Mouse (Mus musculus): ENCODE measurements around the gene Zfp92.

DNA sequence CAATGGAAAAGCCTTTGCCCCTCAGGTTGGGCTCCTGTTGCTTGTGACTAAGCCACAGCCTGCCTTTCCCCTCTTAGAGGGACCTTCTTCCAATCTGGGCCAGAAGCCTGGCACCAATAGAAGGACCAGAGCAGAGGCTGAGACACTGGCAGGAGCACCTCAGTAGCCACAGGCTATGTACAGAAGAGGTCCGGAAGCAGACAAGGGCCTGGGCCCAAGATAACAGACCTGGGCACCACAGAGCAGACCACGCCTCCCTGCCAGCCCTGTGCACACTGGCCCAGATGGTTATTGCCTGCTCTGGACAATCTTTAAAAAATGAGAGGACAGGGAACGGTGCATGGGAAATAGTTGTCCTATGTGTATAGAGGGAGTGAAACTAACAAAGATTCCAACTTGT, 60.9 kb downstream of the Zfp92 start:
- no peak for TF ChIP-seq TCF3 (IDR thresholded peaks at IDR 0.05; ENCODE audit: insufficient read length, low read depth)
- no peak for TF ChIP-seq MAX (IDR thresholded peaks at IDR 0.05; ENCODE audit: low read depth)
- no peak for TF ChIP-seq TCF12 (IDR thresholded peaks at IDR 0.05; ENCODE audit: insufficient read depth, poor library complexity, severe bottlenecking)
- TF ChIP-seq POLR2A (IDR thresholded peaks at IDR 0.05; ENCODE audit: insufficient read length, low read depth): no peak
- no peak for TF ChIP-seq POLR2AphosphoS2 (IDR thresholded peaks at IDR 0.05; ENCODE audit: insufficient read length, low read depth)
- TF ChIP-seq CEBPB (IDR thresholded peaks at IDR 0.05; ENCODE audit: insufficient read depth, poor library complexity, severe bottlenecking): no peak
- TF ChIP-seq SRF (IDR thresholded peaks at IDR 0.05; ENCODE audit: control insufficient read depth, insufficient read length, low read depth): no peak
- no peak for TF ChIP-seq E2F4 (IDR thresholded peaks at IDR 0.05; ENCODE audit: insufficient read depth)
- TF ChIP-seq MYOG (IDR thresholded peaks at IDR 0.05; ENCODE audit: control insufficient read depth in 1 of 3, insufficient read depth in 1 of 3, insufficient read length in 2 of 3, low read depth in 2 of 3): no peak
- no peak for TF ChIP-seq MYOD1 (IDR thresholded peaks at IDR 0.05; ENCODE audit: control insufficient read depth in 1 of 3, insufficient read length in 2 of 3, low read depth in 2 of 3)

Data from myocyte (in vitro differentiated cells).